Mouse (Mus musculus) olfactory bulb, adult 2 months (tissue): Measurements from ENCODE around the gene Retsat.

Experiments used
- CTCF ChIP-seq: fragments of 200-500 bp; IDR thresholded peaks from 2 replicates; pipeline ENCODE4 v1.5.1; 2012; ENCODE audit warnings: low read depth, mild to moderate bottlenecking, low read length, moderate library complexity; ENCODE audit not compliant: insufficient read depth
- POLR2A ChIP-seq: fragments of 200-500 bp; IDR thresholded peaks from 2 replicates; pipeline ENCODE4 v1.6.1; 2012; ENCODE audit warnings: mild to moderate bottlenecking, low read depth, low read length, moderate library complexity; ENCODE audit not compliant: insufficient read depth

GRCm38 (mm10) chr6:72600771-72601170, 2.5 kb downstream of the Retsat start:
- no peak for TF ChIP-seq CTCF
- TF ChIP-seq POLR2A = no peak
